Mouse (Mus musculus) layer of hippocampus, postnatal 14 days (tissue): ENCODE results near the gene Ppfia4. TPM values are rescaled to one million over a fixed set of nuclear protein-coding genes. Genes with fewer than 3 reads are reported as not detected.

ENCODE experiments used
- DNase-seq, 2 experiments: peaks; one replicate each; pipeline ENCODE4 v3.0.0; 2021 to 2022; ENCODE audit warnings: low spot score in 2 of 2, mixed read lengths in 1 of 2
- total RNA-seq, 2 experiments: library from RNA; stranded (reverse); gene quantifications; 2 replicates each; pipeline ENCODE4 v1.2.3; 2021

The Ppfia4 gene
- total RNA-seq, 2 experiments from 2014 or later = 82.3 to 86.7 TPM

DNA sequence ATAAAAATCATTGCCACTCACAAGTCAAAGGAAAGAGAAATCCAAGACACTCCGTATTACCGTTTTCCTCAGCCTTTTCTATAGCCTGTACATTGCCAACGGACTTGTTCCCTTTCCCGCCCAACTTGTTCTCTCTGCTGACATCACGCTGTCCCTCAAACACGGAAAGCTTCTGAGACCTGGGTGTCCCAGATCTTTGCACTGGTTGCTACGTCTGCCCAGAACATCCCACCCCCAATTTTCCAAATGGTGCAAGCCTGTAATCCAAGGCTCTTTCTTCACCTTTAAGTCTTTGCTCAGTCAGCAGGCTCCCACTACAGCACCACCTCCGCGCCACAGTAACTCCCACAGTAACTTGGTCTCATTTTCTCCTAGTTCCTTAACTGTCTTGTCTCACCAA lies 27.8 kb downstream of the Ppfia4 start:
- DNase-seq = no peak

DNA sequence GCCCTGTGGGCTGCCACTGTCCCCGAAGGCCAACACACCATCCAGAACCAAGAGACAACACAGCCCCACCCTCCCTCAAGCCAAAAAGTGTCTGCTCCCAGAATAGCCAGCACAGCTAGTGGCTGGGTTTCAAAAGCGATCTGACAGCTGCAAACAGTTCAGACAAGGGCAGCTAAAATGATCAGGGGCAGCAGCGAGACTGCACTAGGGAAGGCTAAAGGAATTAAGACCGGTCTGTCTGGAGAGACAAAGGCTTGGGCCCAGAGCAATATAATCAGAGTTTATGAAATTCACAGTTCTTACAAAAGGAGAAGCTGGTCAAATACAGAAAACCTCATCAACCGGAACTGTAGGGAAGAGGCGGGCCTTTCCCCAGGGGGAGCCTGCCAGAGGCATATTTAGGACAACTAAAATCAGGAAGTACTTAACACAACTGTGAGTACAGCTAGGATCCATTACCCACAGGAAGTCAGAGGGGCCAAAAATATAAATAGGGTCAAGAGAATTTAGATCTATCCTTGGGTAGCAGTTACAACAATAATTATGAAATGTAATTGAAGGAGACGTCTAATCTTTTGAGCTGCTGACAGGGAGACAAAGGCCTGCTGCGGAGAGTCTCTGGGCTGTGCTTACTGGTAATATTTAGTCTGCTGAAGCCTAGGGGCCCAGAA lies 30.0 kb downstream of the Ppfia4 start:
- DNase-seq = peak; percentile 25 to 28

DNA sequence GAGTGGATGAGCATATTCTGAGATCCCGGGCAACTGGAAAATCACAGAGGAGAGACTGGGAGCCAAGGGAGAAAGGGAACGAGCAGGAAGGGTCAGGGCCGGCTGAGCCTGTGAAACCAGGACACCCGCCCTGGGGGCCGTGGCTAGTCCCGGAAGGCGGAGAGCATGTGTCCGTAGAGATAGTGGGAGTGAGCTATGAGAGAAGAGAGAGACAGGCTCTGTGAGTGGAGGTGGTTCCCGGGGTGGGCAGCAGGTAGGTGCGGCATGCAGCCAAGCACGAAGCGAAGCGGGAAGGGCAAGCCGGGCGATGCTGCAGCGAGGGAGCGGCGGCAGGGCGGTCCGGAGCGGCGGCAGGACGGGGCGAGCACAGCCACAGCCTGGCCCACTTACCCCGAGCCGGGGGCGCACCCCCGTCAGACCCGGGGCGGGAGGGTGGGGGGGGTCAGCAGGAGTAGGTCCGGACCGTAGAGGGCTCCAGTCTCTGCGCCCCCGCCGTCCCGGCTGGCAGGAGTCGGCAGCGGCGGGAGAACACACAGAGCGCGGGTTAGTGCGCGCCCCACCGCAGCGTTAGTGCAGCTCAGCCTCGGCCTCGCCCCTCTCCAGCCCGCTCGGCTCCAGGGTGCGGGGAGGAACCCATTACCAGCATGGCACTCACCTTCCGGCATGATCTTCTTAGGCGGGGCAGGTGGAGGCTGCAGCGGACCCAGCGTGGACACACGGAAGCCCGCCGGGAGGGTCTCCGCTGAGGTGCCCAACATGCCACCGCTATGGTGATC lies 33.9 kb downstream of the Ppfia4 start:
- DNase-seq = no peak

DNA sequence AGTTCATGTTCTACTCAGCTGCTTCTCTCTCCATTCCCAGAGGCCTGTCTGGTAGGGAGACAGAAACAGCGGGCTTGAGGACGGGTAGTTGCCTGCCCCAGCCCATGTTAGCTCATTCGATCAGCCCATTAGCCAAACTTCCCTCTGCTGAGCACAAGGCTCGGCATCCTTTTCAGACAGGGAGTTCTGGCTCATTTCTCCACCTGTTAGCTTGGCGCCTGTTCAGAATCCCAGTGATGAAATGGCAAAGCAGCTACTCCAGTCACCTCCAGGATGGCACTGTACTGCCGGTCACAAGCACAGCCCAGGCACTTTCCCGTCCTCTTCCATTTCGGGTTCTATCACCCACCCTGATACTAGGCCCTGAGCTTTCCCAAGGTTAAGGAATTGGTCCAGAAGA lies 35.5 kb downstream of the Ppfia4 start:
- peak; percentile 44 to 55 for DNase-seq

DNA sequence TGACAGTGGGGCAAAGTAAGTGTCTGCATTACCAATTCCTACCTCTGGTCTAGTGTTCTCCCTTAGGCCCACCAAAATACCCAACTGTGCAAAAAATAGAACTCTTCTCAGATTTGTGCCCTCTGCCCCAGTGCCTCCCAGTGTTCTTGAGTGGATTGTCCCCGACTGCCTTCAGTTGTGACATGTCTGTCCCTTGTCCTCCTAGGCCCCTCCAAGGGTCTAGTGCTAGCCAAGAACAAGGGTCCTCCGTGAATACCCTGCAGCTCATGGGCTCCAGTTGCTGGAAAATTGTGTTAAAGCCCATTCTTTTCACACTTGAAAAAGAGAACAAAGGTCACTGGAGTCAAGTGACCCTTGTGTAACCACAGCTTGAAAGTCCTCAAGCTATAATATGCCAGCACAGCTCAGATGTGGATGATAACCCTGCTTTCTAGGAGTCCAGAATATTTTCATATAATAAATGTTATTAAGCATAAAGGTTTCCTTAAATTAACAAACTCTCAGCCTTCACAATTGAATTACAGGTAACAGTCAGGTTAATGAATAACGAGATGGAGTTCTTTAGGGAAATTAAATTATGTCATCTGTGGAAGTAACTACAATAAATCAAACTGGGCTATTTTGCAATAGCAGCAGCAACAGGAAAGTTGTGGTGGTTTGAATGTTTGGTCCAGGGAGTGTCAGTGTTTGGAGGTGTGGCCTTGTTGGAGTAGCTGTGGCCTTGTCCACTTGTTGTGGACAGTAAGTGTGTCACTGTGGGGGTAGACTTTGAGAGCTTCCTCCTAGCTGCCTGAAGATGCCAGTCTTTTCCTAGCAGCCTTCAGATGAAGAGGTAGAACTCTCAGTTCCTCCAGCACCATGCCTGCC lies 38.8 kb downstream of the Ppfia4 start:
- DNase-seq = no peak

DNA sequence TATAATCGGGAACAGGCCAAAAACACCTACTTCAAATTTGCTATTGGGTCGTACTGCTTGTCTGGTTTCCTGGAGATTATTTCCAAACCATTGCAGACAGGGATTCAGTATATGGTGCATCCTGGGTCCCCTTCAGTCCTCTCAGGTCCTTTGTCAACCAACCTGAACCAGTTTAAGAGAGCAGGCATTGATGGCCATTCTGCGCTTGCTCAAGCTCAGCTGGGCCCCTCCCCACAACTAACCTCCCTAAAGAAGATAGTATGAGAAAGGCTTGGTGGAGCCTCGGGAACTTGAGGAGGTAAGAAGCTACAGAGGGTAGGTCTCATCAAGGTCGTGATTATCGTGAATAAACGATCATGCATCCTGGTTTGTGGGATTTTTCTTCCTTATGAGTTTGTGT lies 39.5 kb downstream of the Ppfia4 start:
- no peak for DNase-seq

DNA sequence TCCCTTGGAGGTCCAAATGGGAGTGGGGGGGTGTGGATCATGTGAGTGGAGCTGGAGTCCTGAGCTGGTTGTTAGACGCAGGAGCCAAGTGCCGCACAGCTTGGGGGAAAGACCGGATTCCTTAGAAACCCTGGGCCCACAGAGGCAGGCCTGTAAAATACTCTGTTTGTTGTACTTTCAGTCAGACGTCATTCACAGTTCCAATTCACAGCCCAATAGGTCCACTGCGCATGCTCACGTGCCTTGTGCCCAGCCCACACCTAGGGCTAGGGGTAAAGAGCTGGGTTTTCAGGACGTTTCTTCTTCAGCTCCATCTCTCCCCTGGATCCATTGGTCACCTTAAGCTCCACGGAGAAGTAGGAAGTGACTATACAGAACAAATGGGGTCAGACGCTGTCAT lies 40.1 kb downstream of the Ppfia4 start:
- no peak for DNase-seq

DNA sequence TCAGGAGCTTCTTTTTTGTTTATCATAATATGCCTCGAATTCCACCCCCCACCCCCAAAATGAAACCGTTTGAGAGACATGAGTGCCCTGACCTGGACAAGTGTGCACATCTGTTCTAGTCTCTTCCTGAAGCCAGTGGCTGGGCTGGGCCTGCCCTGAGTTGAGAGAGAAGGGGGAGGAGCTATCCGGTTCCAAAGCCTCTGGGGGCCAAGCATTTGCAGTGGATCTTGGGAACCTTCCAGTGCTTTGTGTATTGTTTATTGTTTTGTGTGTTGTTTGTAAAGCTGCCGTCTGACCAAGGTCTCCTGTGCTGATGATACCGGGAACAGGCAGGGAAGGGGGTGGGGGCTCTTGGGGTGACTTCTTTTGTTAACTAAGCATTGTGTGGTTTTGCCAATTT lies 40.7 kb downstream of the Ppfia4 start:
- no peak for DNase-seq

DNA sequence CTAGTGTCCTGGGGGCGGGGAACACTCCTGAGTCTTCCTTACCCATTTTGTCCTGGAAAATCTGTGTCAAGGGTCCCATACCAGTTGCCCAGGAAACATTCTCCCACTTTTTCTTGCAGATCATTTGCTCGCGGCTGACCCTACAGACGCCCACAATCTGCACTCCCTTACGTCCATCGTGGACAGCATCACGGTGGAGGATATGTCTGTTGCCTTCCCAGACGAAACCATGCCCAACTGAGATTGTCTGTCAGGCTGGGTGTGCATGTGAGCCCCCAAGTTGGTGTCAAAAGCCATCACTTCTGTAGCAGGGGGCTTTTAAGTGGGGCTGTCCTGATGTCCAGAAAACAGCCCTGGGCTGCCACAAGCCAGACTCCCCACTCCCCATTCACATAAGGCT lies 41.2 kb downstream of the Ppfia4 start:
- DNase-seq = no peak

DNA sequence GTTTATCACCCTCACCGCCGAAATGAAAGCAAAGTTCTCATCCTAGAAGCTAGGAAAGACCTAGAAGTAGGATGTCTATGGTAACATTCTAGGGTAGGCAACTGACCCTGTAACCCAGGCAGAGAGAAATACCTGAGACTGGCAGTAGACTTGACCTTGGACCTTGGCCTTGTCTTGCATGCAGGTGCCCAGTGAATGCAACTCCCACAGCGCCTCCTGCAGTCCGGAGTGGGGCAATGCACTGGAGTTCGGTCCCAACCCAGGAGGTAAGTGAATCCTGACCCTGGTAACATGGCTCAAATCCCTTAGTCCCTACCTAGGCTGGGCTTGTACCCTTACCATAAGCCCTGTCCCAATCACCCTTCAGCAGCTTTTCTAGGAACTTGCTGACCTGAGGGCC lies 41.8 kb downstream of the Ppfia4 start:
- no peak for DNase-seq

DNA sequence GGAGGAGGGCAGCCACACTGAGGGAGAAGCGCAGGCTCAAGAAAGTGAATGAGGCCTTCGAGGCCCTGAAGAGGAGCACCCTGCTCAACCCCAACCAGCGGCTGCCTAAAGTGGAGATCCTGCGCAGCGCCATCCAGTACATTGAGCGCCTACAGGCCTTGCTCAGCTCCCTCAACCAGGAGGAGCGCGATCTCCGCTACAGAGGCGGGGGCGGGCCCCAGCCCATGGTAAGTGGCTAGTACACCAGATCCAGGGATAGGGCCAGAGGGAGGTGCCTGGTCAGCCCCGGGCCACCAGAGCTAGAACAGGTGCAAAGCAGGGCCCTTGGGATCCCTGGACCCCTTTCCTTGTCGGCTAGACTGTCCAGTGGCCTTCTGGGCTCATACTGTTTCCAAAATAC lies 42.4 kb downstream of the Ppfia4 start:
- DNase-seq = no peak

DNA sequence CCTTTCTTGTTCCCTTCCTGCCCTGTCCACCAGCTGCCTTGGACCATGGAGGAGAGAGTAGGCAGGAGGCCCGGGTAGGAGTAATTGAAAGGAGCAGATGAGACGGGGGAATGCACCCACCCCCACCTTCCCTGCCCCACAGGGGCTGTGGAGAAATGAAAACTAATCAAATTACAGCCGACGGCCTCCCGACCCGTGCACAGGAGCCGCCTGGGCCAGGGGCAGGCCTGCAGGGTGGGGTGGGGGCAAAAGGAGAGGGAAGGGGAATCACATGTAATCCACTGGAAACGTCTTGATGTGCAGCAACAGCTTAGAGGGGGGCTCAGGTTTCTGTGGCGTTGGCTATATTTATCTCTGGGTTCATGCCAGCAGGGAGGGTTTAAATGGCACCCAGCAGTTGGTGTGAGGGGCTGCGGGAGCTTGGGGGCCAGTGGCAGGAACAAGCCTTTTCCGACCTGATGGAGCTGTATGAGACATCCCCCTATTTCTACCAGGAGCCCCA lies 43.1 kb downstream of the Ppfia4 start, which contains the start of gene Myog:
Myog (plus strand) TSS at position 392 of the 502 bp plus-strand sequence.
- DNase-seq = no peak

DNA sequence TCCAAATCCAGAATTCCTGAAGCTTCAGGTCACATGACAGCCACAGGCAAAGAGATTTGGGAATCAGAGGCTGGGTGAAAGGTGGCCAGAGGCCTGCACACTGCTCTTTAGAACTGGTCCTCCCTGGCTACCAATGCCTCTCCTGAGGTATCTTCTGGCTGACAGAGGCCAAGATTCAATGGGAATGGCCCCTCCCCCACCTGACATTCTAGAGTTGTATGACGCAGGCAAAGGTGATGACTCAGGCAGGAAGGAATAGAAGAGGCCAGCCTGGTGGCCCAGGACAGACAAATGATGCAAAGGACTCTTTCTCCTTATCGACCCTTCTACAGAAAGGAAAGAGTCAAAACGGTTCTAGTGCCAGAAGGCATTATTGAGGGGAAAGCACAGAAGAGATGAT lies 44.5 kb downstream of the Ppfia4 start:
- no peak for DNase-seq

DNA sequence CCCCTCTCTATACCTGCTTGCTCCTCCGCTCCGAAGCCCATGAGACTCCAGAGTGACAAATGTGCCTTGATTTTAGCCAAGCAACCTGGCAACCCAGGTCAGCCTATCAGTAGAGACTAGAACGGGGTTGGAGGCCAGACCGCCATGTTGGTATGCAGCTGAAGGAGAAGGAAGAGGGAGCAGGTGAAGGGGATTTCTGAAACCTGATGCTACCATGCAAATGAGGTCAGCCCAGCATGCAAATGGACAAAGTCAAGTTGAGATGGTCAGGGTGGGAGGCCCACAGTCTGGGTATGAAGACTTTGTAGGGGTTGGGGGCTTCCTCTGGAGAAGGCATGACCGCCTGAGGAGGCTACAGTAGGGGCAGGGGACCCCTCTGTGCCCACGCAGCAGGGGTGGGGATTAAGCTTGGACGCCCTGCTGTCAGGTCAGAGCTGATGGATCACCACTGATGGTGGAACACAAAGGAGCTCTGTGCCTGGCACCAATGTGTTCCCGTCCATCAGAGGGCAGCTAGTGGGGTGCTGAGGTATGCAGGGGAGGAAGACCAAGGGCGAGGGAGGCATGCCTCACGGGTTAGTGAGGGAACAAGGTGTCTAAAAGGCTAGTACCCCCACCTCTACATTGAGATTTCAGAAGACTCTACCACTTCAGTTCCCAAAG lies 47.1 kb downstream of the Ppfia4 start:
- DNase-seq = no peak

DNA sequence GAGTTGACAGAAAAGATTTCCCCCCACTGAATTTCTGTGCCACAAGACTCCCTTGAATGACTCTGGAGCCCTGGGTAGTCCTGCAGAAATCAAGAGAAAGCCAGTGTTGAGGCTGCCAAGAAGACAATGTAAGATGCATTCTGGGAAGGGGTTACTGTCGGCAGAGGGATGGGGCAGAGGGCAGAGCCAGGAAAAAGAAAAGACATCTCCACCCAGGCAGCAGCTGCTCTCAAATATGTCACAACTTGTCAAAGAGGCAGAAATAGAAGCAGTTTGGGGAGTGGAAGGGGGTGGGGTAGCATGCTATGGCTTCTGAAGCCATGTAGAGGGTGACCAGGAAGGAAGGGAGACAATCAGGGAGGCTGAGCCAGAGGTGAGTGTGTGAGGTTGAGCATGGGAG lies 49.6 kb downstream of the Ppfia4 start:
- no peak for DNase-seq

DNA sequence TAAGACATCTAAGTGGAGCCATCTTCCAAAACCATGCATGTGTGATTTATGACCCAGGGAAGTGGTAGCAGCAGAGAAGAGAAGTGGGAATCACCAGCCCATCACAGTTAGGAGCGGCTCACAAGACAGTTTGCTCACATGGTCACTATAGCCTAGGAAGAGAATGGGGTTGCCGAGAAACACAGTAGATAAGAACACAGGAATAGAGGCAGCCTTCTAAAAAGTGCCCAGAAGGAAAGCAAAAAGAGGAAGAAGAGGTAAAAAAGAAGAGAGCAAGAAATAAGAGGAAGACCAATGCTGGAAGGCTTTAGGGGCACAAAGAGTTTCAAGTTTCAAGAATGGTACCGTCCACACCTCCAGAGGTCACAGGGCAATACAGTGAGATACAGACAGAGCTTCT lies 50.4 kb downstream of the Ppfia4 start:
- DNase-seq = no peak

DNA sequence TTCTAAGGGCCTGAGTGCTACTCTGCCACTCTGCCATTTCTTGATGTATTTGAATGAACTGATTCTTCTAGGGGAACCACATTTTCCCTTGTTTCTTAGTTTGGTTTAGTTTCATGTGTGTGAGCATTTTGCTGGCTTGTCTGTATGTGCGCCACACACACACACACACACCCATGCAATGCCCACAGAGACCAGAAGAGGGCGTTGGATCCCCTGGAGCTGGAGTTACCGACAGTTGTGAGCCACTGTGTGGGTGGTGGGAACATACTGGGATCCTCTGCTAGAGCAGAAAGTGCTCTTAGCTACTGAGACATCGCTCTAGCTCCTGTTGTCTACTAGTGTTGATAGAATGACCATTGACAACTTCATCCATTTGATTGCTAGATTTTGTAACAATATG lies 51.2 kb downstream of the Ppfia4 start:
- DNase-seq = no peak

DNA sequence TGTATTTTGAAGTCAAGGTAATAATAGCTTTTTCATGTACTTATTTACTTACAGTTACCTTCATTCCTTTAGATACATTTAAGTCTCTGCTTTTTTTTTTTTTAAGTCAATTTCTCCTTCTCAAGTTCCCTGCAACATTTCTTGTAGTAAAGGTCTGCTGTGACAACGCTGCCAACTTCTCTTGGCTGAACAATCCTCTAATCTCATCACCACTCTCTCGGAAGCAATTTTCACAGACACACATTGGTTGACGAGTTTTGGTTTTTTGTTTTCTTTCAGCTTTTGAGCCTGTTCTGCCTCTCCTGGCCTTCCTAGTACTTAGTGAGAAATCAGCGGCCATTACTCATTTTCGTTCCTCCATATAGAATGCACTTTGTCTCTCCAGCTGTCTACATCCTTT lies 52.6 kb downstream of the Ppfia4 start:
- DNase-seq = no peak

DNA sequence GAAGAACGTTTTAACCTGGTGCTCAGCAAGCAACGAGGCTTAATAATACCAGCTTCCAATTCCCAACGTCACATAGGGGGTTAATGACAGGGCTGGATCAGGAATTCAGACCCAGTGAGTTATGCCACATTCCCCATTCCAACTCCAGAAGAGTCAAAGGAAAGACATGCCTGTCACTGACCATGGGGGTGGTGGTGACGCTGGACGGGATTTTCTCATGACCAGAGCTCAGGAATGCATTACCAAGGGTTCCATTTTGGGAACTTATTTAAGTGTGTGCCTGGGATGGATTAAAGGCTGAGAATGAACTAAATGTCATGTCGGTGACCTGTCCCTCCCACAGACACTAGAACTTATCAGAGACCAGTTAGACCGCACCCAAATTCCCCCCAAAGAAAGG lies 55.9 kb downstream of the Ppfia4 start:
- DNase-seq = no peak

DNA sequence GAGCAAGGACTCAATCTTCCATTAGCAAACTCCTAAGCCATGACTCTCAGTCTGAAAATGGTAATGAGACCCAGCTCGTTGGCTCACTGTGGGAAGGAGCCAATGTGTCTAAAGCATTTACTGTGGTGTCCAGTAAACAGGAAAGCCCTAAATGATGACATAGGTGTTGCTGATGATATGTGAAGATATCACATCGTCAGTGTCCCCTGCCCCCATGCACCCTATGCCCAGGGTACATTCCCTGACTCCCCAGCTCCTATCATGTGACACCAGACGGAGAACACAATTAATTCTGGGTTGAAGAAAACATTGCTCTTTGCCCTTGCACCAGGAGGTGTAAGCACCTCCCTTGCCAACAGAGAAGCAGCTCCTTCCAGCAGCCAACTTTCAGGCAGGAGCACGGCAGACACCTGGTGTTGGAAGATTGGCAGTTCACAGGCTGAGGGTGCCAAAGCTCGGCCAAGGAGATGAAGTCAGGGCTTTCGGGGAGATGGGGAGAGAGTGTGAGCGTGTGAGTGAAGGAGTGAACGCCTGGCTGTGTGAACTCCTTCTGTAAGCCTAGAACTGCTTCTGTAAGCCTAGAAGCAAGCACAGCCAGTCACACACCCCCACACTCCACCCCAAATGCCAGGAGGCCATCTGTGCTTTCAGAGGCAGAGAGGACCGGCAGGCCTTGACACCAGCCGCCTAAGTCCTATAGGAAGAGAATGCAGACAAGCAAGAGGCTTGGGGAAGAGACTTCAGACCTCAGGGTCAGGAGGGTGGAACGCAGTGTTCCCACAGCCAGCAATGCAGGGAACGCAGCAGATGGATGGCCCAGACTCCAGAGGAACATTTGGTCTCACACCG lies 56.9 kb downstream of the Ppfia4 start:
- DNase-seq = peak; percentile 43 to 66
